Mouse (Mus musculus): ENCODE measurements around the gene Agtrap.
A peak's percentile ranks its signal among the peaks of the same experiment; 100 is the strongest.

Agtrap gene

GRCm38 (mm10) chr4:148101801-148102527, 14.1 kb upstream of the Agtrap start:
- DNase-seq: peak; percentile 38 to 48

- no peak for DNase-seq
Observed at GRCm38 (mm10) chr4:148098666-148099065, 10.8 kb upstream of the Agtrap start.

- DNase-seq: no peak
Observed at GRCm38 (mm10) chr4:148097936-148098335, 10.1 kb upstream of the Agtrap start.

- DNase-seq: no peak
Observed at GRCm38 (mm10) chr4:148095081-148095480, 7.2 kb upstream of the Agtrap start.

- DNase-seq: no peak
Observed at GRCm38 (mm10) chr4:148094161-148094560, 6.3 kb upstream of the Agtrap start.

GRCm38 (mm10) chr4:148092551-148093271, 4.9 kb upstream of the Agtrap start:
- no peak for DNase-seq

- no peak for DNase-seq
Observed at GRCm38 (mm10) chr4:148091181-148091580, 3.4 kb upstream of the Agtrap start.

GRCm38 (mm10) chr4:148089166-148089565, 1.3 kb upstream of the Agtrap start:
- DNase-seq: no peak

GRCm38 (mm10) chr4:148087091-148087906, 532 bp downstream of the Agtrap start:
- no peak for DNase-seq

- DNase-seq: no peak
Observed at GRCm38 (mm10) chr4:148085907-148086305, 1.9 kb downstream of the Agtrap start.

GRCm38 (mm10) chr4:148085131-148085906, 2.5 kb downstream of the Agtrap start:
- DNase-seq: no peak

- no peak for DNase-seq
Observed at GRCm38 (mm10) chr4:148084261-148084714, 3.5 kb downstream of the Agtrap start.

GRCm38 (mm10) chr4:148083176-148083899, 4.5 kb downstream of the Agtrap start:
- DNase-seq: peak; percentile 43 to 48

GRCm38 (mm10) chr4:148082257-148083044, 5.4 kb downstream of the Agtrap start:
- peak; percentile 77 to 81 for DNase-seq

GRCm38 (mm10) chr4:148081201-148081600, 6.6 kb downstream of the Agtrap start:
- DNase-seq: no peak

- DNase-seq: no peak
Observed at GRCm38 (mm10) chr4:148080597-148080973, 7.2 kb downstream of the Agtrap start.

GRCm38 (mm10) chr4:148079944-148080596, 7.8 kb downstream of the Agtrap start:
- no peak for DNase-seq

GRCm38 (mm10) chr4:148079212-148079611, 8.6 kb downstream of the Agtrap start:
- DNase-seq: no peak

- DNase-seq: no peak
Observed at GRCm38 (mm10) chr4:148075881-148076280, 11.9 kb downstream of the Agtrap start.

- DNase-seq: peak; percentile 75
Observed at GRCm38 (mm10) chr4:148075259-148075658, 12.6 kb downstream of the Agtrap start.
